Mouse (Mus musculus) kidney, postnatal 0 days (tissue): Measurements from ENCODE around the gene Ush2a. TPM values are rescaled to one million over a fixed set of nuclear protein-coding genes. Genes with fewer than 3 reads are reported as not detected.

Experiments
- ATAC-seq: fragments of 200-750 bp; cut with Nextera tagmentation; replicated peaks from 2 replicates; pipeline ENCODE4 v1.8.0; 2017; ENCODE audit warnings: low read depth, moderate number of reproducible peaks, moderate TSS enrichment, moderate library complexity; ENCODE audit not compliant: low FRiP score
- DNase-seq: peaks from one replicate; pipeline ENCODE4 v3.0.0-alpha.2; 2016; ENCODE audit warnings: low spot score
- H3K27ac ChIP-seq: fragments of 300-500 bp; sonication (generic); 2 replicates; pipeline ENCODE4 v1.5.1; 2014; ENCODE audit warnings: mild to moderate bottlenecking
- H3K27me3 ChIP-seq: fragments of 300-500 bp; sonication (generic); 2 replicates; pipeline ENCODE4 v1.6.1; 2014; ENCODE audit warnings: low read length, mixed read lengths; ENCODE audit not compliant: insufficient read depth
- H3K36me3 ChIP-seq: fragments of 300-500 bp; sonication (generic); 2 replicates; pipeline ENCODE4 v1.6.1; 2014; ENCODE audit warnings: low read length, mixed read lengths; ENCODE audit not compliant: insufficient read depth
- H3K4me1 ChIP-seq: fragments of 300-500 bp; sonication (generic); replicated peaks from 2 replicates; pipeline ENCODE4 v1.6.1; 2014; ENCODE audit warnings: antibody characterized with exemption, low read length, mixed read lengths; ENCODE audit not compliant: insufficient read depth
- H3K4me2 ChIP-seq: fragments of 300-500 bp; sonication (generic); 2 replicates; pipeline ENCODE4 v1.6.1; 2014; ENCODE audit warnings: mild to moderate bottlenecking, low read length, moderate library complexity, mixed read lengths
- H3K4me3 ChIP-seq: fragments of 300-500 bp; sonication (generic); replicated peaks from 2 replicates; pipeline ENCODE4 v1.5.1; 2014; ENCODE audit warnings: low read depth, low read length
- H3K9ac ChIP-seq: fragments of 300-500 bp; sonication (generic); 2 replicates; pipeline ENCODE4 v1.6.1; 2014; ENCODE audit warnings: low read depth, low read length
- H3K9me3 ChIP-seq: fragments of 300-500 bp; sonication (generic); replicated peaks from 2 replicates; pipeline ENCODE4 v1.6.1; 2016; ENCODE audit warnings: low read length, inconsistent platforms, mixed read lengths
- CTCF ChIP-seq: IDR thresholded peaks from 2 replicates; pipeline ENCODE4 v1.5.1; 2016; ENCODE audit warnings: antibody characterized with exemption, low read depth, mild to moderate bottlenecking, moderate library complexity
- WGBS: fragments of 180-500 bp; shearing (Covaris S2); extraction: QIAGEN DNeasy Blood & Tissue Kit; methylation state at CpG from one replicate; pipeline ENCODE4 v1.1.7; 2014; 5-methylcytosine and 5-hydroxymethylcytosine counted together
- polyA plus RNA-seq: library from polyadenylated mRNA; unstranded; fragments of >200 nt; fragmentation: Nextera tagmentation; extraction: Ambion mirVana; gene quantifications from 2 replicates; pipeline ENCODE4 v1.2.1, GENCODE M21; 2015

The Ush2a gene
- polyA plus RNA-seq, 1 experiment from 2014 or later: not detected

DNA sequence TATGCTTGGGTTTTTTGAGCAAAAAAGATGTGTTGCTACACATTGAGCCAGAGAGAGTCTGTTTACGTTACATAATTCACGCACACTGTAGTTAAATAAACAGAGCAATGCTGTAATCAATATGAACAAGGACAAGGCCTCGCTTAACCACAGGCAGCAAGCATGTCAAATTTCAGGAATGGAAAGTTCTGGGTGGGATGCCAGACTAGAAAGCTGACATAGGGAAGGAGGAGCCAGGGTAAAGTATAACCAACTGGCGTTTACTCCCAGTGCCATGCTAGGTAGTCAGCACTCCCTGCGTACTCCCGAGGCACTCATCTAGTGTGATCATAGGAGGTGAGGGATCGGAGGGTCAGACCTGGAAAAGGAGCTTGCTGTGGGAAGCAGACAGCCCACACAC lies 553.2 kb downstream of the Ush2a start:
- Histone ChIP-seq H3K36me3 (no peaks in the 10 kb centered on the region), H3K9me3 (no peaks in the 10 kb centered on the region), H3K27me3 (no peaks in the 10 kb centered on the region), H3K9ac (no peak overlapping the region), H3K4me2 (no peak overlapping the region), H3K27ac (no peak overlapping the region), H3K4me1 (no peaks in the 10 kb centered on the region), H3K4me3 (no peak overlapping the region)
- no peak for TF ChIP-seq CTCF
- ATAC-seq: no peak
- no peak for DNase-seq
- 75% methylated on average over 7 of the region's 7 CpGs for WGBS

DNA sequence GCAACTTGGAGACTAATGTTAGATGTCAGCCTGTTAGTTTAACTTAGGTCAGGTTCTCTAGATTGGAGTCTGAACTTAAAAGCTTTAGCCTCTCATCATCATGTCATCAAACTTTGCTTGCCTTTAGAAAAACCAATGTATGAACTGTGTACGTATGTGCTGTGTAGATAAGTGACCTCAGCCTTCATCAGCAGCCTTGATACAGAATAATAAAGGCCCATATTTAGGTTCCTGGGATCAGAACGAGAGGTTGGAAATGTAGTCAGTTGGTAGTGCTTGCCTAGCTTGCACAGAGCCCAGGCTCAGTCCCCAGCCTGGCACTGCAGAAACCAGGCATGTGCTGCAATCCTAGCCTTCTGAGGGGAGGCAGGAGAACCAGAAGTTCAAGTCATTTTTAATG lies 562.4 kb downstream of the Ush2a start:
- Histone ChIP-seq H3K27me3 (no peaks in the 10 kb centered on the region), H3K4me3 (no peak overlapping the region), H3K4me1 (no peaks in the 10 kb centered on the region), H3K9me3 (no peaks in the 10 kb centered on the region), H3K4me2 (no peak overlapping the region), H3K9ac (no peak overlapping the region), H3K36me3 (no peaks in the 10 kb centered on the region), H3K27ac (no peak overlapping the region)
- DNase-seq: no peak
- 90% methylated on average over 2 of the region's 2 CpGs for WGBS
- TF ChIP-seq CTCF: no peak
- no peak for ATAC-seq

DNA sequence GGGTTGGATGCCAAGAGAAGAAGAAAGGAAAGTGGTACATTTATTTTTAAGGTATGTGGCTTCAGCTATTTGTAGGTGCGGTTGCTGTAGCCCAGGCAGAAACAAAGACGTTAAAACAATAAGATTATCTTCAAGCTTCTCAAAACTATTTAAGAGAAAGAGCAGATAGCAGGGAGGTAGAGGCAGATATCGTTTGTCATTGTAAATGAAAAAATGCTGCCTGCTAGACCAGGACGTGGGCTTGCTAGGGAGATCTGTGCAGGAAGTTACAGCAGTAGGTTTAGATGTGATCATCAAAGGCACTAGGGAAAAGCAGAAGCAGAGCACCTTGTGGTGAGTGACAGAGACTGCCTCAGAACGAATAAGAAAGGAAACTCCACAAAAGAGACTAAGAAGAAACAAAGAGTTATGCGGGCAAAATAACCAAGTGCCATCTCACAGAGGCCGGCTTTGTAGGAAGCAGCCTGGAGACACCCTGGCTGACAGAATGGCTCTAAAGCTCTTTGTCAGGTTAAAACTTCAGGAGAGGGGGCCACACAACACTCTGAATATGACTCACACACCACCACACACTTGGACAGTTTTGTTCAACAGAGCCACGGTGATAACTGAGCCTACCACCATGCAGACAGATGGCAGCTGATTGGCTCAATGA lies 563.2 kb downstream of the Ush2a start:
- no peak overlapping the region for H3K27ac ChIP-seq
- DNase-seq (no peak), ATAC-seq (no peak)
- no peak for TF ChIP-seq CTCF
- 74% methylated on average over 8 of the region's 8 CpGs for WGBS
- H3K4me3 ChIP-seq: no peak overlapping the region
- no peaks in the 10 kb centered on the region for H3K4me1 ChIP-seq
- H3K9me3 ChIP-seq: no peaks in the 10 kb centered on the region
- no peaks in the 10 kb centered on the region for H3K27me3 ChIP-seq
- H3K4me2 ChIP-seq: no peak overlapping the region
- H3K9ac ChIP-seq: no peak overlapping the region
- H3K36me3 ChIP-seq: no peaks in the 10 kb centered on the region

GRCm38 (mm10) chr1:188830527-188831407 lies 568.9 kb downstream of the Ush2a start:
- no peaks in the 10 kb centered on the region for H3K9me3 ChIP-seq
- WGBS: 65% methylated on average over 11 of the region's 11 CpGs
- TF ChIP-seq CTCF: no peak
- DNase-seq (no peak), ATAC-seq (no peak)
- no peak overlapping the region for H3K4me2 ChIP-seq
- H3K9ac ChIP-seq: no peak overlapping the region
- no peaks in the 10 kb centered on the region for H3K36me3 ChIP-seq
- no peak overlapping the region for H3K27ac ChIP-seq
- H3K4me3 ChIP-seq: no peak overlapping the region
- H3K4me1 ChIP-seq: no peaks in the 10 kb centered on the region
- no peaks in the 10 kb centered on the region for H3K27me3 ChIP-seq

DNA sequence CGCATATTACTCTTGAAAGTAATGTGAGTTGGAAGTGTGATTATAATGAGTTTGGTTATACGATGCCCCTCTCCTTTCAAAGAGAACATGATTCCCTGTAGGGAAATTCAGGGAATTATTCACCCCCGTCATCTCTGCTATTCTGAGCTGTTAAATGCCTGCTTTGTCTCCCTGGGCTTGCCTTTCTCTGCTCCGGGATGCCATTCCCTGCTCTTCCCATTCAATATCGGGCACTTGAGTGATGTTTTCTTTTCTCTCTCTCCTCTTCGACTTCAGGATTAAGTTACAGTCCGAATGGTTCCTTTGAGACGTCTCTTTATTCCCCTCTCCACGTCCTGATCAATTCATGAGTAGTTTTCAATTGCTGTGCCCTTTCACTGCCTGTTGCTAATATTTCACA lies 572.1 kb downstream of the Ush2a start:
- H3K4me3 ChIP-seq: no peak overlapping the region
- 27% methylated on average over 9 of the region's 9 CpGs for WGBS
- no peaks in the 10 kb centered on the region for H3K36me3 ChIP-seq
- DNase-seq: no peak
- TF ChIP-seq CTCF: no peak
- H3K27ac ChIP-seq: no peak overlapping the region
- ATAC-seq: no peak
- no peak overlapping the region for H3K9ac ChIP-seq
- no peaks in the 10 kb centered on the region for H3K4me1 ChIP-seq
- no peaks in the 10 kb centered on the region for H3K9me3 ChIP-seq
- H3K4me2 ChIP-seq: no peak overlapping the region
- H3K27me3 ChIP-seq: no peaks in the 10 kb centered on the region

GRCm38 (mm10) chr1:188834770-188835169 lies 572.9 kb downstream of the Ush2a start:
- Histone ChIP-seq H3K4me1 (no peaks in the 10 kb centered on the region), H3K36me3 (no peaks in the 10 kb centered on the region), H3K9ac (no peak overlapping the region), H3K4me2 (no peak overlapping the region), H3K27me3 (no peaks in the 10 kb centered on the region), H3K4me3 (no peak overlapping the region), H3K9me3 (no peaks in the 10 kb centered on the region), H3K27ac (no peak overlapping the region)
- TF ChIP-seq CTCF: no peak
- DNase-seq: no peak
- ATAC-seq: no peak
- 74% methylated on average over 3 of the region's 3 CpGs for WGBS
